Mouse (Mus musculus) MEL (cell line): Measurements from ENCODE around the gene Ctnna2.

Experiments
- CTCF ChIP-seq, 3 experiments: IDR thresholded peaks in 2 of 3; conservative IDR thresholded peaks in 1 of 3; 2 replicates each; pipeline ENCODE4 v1.5.1; 2011 to 2012; ENCODE audit warnings: low read length in 3 of 3, low read depth in 2 of 3, mild to moderate bottlenecking in 2 of 3, improper control_type of control experiment in 1 of 3, inconsistent platforms in 1 of 3, mixed read lengths in 1 of 3, moderate library complexity in 1 of 3; ENCODE audit not compliant: control insufficient read depth in 1 of 3, insufficient read depth in 1 of 3, poor library complexity in 1 of 3, severe bottlenecking in 1 of 3
- E2F4 ChIP-seq: IDR thresholded peaks from 2 replicates; pipeline ENCODE4 v1.6.1; 2011; ENCODE audit warnings: low read depth, low read length, improper control_type of control experiment, borderline replicate concordance
- EP300 ChIP-seq, 2 experiments: IDR thresholded peaks; 2 replicates each; pipeline ENCODE4 v1.6.1; 2011; ENCODE audit warnings: improper control_type of control experiment in 2 of 2, low read length in 2 of 2, low read depth in 1 of 2, mild to moderate bottlenecking in 1 of 2
- MAFK ChIP-seq: IDR thresholded peaks from 2 replicates; pipeline ENCODE4 v1.6.1; 2011; ENCODE audit warnings: low read depth, mild to moderate bottlenecking, low read length, improper control_type of control experiment, borderline replicate concordance
- MAX ChIP-seq: IDR thresholded peaks from 2 replicates; pipeline ENCODE4 v1.6.1; 2011; ENCODE audit warnings: low read length, improper control_type of control experiment
- MXI1 ChIP-seq: IDR thresholded peaks from 2 replicates; pipeline ENCODE4 v1.6.1; 2011; ENCODE audit warnings: mild to moderate bottlenecking, low read depth, low read length, improper control_type of control experiment
- NELFE ChIP-seq: IDR thresholded peaks from 2 replicates; pipeline ENCODE4 v1.6.1; 2011; ENCODE audit warnings: low read depth, low read length, improper control_type of control experiment
- POLR2A ChIP-seq, 2 experiments: IDR thresholded peaks; 2 replicates each; pipeline ENCODE4 v1.6.1; 2011 to 2012; ENCODE audit warnings: low read length in 2 of 2, mild to moderate bottlenecking in 2 of 2, control low read depth in 1 of 2, improper control_type of control experiment in 1 of 2, low read depth in 1 of 2, moderate library complexity in 1 of 2; ENCODE audit not compliant: control insufficient read depth in 1 of 2, insufficient read depth in 1 of 2, poor library complexity in 1 of 2
- POLR2AphosphoS2 ChIP-seq: IDR thresholded peaks from 2 replicates; pipeline ENCODE4 v1.6.1; 2011; ENCODE audit warnings: low read length, improper control_type of control experiment
- RCOR1 ChIP-seq: IDR thresholded peaks from 2 replicates; pipeline ENCODE4 v1.6.1; 2012; ENCODE audit warnings: low read depth, mild to moderate bottlenecking, inconsistent platforms, low read length, improper control_type of control experiment
- ZNF384 ChIP-seq: IDR thresholded peaks from 2 replicates; pipeline ENCODE4 v1.6.1; 2012; ENCODE audit warnings: low read depth, mild to moderate bottlenecking, inconsistent platforms, low read length, improper control_type of control experiment

GRCm38 (mm10) chr6:77288402-77288801 is 691.1 kb downstream of the Ctnna2 start:
- TF ChIP-seq CTCF (IDR thresholded peaks at IDR 0.05 in 2 of 3, conservative IDR thresholded peaks at IDR 0.05 in 1 of 3; ENCODE audit: control insufficient read depth in 1 of 3, insufficient read depth in 1 of 3, low read depth in 2 of 3, low read length in 3 of 3, poor library complexity in 1 of 3, severe bottlenecking in 1 of 3) (no peak), EP300 (IDR thresholded peaks at IDR 0.05; ENCODE audit: low read depth in 1 of 2, low read length in 2 of 2) (no peak), MAX (no peak), MAFK (no peak), E2F4 (no peak), POLR2A (IDR thresholded peaks at IDR 0.05; ENCODE audit: control insufficient read depth in 1 of 2, insufficient read depth in 1 of 2, low read depth in 1 of 2, low read length in 2 of 2, poor library complexity in 1 of 2) (no peak), POLR2AphosphoS2 (no peak), RCOR1 (no peak), MXI1 (no peak), NELFE (no peak), ZNF384 (no peak)
